Mouse (Mus musculus): ENCODE measurements around the gene Retreg1.

Retreg1 gene

DNA sequence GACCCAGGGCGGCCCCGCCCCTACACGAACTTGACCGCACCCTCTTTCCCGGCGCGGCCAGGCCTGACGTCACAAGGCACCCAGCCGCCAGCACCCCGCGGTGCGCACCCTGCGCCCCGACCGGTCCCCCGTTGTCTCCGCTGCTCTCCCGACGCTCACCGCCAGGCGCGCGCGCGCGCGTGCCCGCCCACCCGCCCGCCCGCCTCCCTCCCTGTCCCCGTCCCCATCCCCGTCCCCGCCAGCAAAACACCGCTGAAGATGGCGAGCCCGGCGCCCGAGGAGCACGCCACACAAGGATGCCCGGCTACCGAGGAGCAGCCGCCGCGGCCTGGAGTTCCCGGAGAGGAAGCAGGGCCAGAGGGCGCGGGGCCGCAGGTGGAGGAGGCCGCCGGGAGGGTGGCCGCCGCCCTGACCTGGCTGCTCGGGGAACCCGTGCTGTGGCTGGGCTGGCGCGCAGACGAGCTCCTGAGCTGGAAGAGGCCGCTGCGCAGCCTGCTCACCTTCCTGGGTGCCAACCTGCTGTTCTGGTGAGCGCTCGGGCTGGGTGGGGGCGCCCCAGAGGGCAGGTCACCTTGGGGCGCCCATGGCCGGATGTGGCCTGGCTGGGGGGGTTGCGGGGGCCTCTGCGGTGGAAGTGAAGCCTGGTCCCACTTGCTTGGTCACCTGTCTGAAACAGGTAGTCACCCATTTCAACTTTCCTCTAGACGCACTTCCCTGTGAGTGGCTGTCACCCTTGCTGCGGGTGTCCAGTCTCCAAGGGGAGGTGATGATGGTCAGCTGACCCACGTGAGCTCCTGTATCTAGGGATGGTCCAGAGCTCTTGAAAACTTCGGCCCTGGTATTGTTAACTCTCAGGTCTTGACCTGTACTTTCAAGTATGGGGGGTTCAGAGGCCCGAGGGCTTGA lies at the start of gene Retreg1:
Gene Retreg1 (plus strand): TSS at position 95 of the 906 bp plus-strand sequence.
- under 1% methylated on average over 72 of the region's 72 CpGs for WGBS

DNA sequence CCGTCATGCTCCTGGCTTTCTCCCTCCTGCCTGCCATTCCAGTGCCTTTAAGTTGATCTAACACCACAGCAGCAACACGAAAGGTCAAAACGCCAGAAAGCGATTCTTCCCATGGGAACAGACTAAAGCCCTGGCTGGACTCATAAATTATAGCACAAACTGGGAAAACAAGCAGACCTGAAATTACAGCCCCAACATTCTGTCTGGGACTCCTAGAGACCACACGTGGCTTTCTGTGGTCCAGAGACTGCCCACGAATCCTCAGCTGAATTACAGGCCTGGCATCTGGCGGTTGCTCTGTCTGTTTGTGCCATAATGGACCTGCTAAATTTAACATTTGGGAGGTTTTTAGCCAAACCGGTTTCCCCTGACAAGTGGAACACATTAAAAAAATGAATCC lies 48.9 kb upstream of the Retreg1 start:
- WGBS = 60% methylated on average over 8 of the region's 8 CpGs

DNA sequence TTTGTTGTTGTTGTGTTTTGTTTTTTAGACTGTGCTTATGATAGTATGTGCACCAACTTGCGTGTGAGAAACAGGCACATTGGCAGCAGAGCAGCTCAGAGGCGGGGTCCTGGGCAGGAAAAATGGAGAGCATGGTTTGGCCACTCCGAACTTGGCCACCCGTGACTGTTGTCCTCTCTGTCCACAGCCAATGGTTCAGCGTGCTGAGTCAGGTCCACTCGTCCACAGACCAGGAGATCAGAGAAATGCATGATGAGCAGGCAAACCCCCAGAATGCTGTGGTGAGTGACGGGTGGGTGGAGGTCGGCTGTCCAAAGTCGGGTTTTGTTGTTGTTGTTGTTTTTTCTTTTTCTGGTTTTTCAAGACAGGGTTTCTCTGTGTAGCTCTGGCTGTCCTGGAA lies 47.5 kb upstream of the Retreg1 start:
- 89% methylated on average over 9 of the region's 9 CpGs for WGBS

DNA sequence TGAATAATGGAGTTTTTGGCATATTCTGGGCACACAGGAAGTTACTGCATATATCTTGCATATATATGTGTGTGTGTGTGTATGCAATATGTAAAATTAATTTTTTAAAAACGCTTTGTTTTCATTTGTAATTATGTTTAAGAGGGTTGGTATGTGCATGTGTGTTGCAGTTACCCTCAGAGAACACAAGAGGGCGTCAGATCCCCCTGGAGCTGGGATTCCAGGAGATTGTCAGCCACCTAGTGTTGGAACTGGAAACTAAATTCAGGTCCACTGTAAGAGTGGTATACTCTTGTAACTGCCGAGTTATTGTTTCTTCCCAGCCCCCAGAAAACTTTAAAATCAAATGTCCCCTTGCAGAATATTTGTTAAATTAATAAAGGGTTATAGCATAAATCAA lies 46.6 kb upstream of the Retreg1 start:
- WGBS = 50% methylated on average over 3 of the region's 3 CpGs

DNA sequence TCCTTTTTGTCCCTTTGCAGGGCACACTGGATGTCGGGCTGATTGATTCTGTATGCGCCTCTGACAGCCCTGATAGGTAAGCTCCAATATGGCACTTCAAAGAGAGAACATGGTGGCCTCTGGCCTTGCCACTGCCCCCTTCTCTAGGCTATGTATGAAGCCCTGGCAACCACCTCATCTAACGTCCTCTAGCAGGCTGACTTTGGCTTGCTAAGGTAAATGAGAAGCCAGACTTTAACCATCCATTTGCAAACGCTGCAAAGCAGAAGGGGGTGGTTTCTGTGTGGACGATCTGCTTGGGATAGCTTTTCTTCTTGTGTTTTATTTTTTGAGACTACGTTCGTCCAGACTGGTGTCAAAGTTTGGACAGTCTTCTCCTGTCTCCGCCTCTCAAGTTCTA lies 45.8 kb upstream of the Retreg1 start:
- WGBS = 86% methylated on average over 8 of the region's 8 CpGs

DNA sequence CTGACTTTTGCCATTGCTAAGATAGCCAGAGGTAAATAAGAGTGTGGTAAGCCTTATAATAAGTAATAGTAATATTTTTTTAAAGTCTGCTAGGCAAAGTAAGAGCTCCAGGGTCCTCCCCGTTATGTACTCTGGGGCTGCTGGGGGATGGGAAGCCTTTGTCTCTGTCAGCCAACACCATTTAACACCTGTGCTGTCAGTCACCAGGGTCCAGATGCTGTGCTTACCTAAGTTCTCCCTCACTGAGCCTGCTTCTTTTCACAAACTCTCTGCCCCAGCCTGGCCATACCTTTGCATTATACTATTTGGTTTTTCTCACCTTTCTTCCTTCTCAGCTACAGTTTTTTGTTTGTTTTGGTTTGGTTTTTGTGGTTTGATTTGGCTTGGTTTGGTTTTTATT lies 45.1 kb upstream of the Retreg1 start:
- 90% methylated on average over 1 of the region's 1 CpGs for WGBS

DNA sequence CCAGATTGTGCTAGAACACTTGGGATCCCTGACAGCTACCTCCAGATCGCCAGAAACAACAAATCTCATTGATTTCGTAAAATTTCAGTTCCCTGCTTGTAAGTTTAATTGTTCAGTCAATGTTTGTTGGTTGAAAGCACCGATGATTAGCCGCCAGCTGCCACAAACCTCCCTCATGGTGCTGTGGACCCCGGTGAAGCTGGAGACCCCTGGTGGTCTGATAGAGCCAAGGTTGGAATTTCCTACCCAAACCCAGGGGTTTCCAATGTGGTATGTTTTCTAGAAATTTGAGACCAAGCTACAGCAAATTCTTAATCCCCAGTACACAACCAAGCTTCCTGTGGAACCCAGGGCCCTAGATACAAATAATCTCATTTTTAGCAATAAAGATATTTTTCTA lies 41.3 kb upstream of the Retreg1 start:
- 52% methylated on average over 5 of the region's 5 CpGs for WGBS

DNA sequence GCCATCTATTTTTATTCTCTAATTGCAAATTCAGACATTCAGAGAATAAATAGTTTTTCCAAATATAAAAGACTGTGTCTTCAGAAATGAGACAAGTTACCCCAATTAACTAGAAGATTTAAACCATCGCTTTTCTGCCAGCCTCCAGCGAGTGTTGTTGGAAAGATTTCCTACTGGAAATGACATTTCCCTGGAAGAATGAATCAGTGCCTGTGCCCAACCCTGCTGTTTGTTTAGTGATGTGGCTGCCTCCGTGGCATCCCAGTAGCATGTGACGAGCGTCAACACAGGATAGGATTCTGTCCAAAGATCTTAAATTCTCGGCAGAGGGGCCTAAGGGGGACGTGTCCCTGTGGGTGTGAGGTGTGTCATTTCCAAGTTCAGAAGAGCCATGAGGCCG lies 40.8 kb upstream of the Retreg1 start:
- 35% methylated on average over 8 of the region's 8 CpGs for WGBS

DNA sequence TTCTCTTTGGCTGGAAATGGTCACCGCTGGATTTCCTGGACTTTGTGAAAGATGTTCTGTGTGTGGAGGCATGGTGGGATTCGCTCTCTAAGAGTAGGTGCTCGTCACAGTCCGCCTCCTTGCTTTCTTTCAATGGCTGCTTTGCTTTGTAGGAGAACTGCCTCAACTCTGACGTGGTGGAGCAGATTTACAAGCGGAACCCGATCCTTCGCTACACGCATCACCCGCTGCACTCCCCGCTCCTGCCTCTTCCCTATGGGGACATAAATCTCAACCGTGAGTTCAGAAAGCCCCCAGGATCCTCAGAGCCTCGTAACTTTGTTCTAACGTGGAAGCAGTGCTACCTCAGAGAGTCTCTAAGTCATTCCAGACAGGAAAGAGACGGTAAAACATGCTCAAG lies 39.9 kb upstream of the Retreg1 start:
- WGBS = 93% methylated on average over 15 of the region's 15 CpGs

DNA sequence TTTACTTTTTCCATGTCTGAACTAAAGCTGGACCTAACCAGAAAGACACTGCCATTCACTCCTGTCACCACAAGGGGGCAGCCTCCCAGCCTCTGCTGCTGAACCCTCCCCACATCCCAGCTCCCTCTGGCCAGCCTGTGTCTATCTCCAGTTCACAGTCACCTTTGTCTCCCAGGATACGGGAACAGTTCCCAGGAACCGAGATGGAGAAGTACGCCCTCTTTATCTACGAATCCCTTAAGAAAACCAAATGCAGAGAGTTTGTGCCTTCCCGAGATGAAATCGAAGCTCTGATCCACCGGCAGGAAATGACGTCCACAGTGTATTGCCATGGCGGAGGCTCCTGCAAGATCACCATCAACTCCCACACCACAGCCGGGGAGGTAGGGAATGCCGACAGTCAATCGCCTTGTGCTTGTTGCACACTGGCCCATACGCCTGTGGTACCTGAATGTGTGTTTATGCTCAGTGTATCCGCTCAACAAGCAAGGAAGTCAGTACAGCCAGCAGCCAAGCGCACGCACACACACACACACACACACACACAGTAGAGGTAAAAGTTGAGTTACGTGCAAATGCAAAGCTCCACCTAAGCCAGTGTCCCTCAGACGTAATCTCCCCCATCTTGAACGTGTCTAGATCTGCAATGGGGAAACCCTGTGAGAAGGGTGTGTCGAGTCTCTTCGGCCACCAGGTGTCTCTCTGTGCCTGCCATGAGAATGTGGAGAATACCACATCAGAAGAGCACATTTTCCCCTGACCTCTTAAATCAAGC lies 37.5 kb upstream of the Retreg1 start:
- WGBS = 63% methylated on average over 21 of the region's 21 CpGs

DNA sequence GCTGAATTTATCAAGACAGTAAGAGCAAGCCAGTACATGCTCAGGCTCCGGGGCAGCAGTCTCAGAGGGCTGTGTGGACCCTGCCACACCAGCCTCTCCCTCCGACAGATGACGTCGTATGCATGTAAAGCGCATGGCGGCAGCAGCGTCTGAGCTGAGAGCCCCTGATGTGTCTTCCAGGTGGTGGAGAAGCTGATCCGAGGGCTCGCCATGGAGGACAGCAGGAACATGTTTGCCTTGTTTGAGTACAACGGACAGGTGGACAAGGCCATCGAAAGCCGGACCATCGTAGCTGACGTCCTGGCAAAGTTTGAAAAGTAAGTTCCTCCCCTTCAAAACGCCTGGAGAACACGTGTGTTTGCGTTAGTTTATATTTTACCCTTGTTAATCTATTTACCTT lies 36.6 kb upstream of the Retreg1 start:
- WGBS = 94% methylated on average over 17 of the region's 17 CpGs

DNA sequence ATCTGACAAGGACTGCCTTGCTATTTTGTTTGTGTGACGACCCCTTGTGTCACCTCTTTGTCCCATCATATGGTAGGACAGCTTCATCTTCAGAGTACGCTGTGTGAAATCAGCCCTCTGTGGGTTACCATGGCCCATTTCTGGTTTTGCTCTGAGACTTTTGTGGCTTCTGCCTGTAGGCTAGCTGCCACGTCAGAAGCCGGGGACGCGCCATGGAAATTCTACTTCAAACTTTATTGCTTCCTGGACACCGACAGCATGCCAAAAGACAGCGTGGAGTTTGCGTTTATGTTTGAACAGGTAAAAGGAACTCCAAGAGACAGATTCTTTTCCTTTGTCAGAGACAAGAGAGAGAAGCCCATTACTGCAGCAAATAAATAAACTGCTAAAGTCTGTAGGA lies 36.1 kb upstream of the Retreg1 start:
- 93% methylated on average over 9 of the region's 9 CpGs for WGBS

DNA sequence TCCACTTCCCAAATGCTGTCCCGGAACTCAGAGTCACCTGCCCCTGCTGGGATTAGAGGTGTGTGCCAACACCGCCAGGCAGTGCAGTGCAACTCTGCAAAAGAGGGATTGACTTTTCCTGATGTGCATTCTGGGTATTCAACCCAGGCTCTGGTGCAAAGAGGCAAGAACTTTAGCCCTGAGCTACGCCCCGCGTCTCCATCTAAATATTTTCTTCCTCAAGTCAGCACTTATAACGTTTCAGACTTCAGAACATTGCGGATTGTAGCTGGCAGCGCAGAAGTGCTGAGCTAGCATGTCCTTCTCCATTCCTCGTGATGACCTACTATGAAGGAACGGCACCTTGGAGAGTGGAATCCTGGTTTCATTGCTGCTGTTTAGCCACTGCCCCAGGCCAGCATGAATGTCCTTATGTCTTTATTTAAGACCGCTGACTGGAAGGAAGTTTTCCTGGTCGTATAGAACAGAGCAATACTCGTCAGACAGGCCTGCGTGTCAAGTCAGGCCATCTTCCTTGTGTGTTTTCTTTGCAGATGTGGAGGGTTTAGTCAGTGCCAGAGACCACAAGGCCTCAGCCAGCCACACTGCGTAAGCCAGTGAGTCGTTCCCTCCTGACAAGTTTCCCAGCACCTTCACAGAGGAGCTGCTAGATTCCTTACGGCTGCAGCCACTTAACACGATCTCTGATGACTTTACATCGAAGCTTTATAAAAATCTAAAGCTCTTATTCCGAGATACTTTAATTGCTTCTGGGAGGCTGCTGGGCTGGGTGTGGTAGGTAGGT lies 34.1 kb upstream of the Retreg1 start:
- WGBS = 88% methylated on average over 20 of the region's 20 CpGs

DNA sequence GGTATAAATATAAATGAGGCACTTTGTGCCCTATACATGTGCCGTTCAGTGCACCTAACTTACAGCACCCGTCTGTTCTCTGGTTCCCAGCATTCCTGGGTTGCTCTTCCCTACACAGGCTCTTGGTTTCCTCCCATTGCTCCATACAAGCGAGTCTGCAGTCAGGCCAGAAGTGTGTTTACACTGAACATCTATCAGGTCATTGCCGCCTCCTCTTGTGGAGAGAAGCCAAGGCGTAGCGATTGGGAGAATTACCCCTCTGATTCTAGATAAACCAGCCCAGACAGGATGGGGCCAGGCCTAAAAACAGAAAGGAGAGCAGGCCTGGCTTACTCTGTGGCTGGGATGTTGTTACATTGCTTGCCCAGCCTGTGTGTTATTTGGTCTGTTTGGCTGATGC lies 33.3 kb upstream of the Retreg1 start:
- WGBS = 89% methylated on average over 6 of the region's 6 CpGs

DNA sequence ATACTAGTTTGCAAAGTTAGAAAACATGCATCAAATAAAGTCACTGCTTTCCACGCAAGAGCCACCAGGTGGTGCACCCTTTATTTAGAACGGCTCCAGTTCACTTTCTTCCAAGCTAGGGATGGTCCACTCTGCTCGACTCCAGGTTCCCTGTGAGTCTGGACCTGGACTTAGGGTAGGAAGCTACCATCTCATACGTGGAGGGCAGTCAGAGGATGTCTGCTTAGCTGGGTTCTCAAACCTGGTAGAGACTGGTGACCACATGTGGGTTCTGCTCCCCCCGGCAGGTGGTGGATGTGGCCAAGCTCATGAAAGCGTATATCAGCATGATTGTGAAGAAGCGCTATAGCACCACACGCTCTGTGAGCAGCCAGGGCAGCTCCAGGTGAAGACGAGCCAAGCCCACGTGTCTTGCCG lies 31.1 kb upstream of the Retreg1 start:
- 81% methylated on average over 11 of the region's 11 CpGs for WGBS

DNA sequence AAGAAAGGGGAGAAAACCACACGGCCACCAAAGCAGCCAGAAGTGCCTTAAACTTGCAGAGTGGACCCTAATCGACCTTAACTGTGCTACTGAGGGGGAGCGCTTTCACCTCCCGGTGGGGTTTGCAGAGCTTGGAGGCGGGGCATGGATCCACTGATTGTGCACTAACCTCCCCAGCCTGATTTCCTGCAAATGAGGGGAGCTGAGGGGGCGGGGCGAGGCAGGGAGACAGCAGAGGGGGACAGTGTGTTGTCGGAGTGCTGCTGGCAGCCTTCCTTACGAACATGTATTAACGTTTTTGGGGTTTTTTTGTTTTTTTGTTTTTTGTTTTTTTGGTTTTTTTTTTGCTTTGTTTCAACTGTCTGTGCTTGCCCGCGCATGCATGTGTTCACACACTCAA lies 30.5 kb upstream of the Retreg1 start:
- WGBS = 71% methylated on average over 12 of the region's 12 CpGs

DNA sequence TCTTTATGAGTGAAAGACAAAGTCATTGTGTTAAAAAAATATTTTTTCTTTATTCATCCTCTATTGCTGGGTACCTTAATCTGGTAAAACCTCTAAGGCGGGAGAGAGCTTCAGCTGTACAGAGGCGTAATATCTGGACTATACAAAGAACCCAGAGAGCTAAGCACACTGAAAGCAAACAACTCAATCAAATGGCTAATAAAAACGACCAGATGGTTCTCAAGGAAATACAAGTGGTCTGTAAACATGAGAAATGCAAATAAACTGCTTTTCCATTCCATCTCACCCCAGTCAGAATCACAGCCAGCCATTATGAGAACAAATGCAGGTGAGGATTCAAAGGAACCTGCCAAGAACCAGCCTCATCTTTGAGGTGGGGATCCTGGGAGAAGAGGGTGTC lies 28.4 kb upstream of the Retreg1 start:
- 84% methylated on average over 3 of the region's 3 CpGs for WGBS

DNA sequence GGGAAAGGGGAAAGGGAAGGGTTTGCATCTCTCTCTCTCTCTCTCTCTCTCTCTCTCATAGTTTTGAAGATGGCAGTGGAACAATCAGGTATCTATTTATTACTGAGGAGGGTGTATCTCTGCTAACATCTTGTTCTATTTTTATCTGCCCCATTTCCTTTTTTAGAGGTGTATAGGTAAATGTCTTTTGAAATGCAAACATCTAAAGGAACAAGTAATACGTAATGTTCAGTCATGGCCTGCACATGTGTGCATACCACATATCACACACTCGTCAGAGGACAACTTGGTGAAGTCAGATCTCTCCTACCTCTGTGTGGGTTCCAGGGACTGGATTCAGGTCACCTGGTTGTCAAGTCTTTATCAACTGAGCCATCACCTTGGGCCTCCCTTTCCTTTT lies 25.8 kb upstream of the Retreg1 start:
- 98% methylated on average over 2 of the region's 2 CpGs for WGBS

DNA sequence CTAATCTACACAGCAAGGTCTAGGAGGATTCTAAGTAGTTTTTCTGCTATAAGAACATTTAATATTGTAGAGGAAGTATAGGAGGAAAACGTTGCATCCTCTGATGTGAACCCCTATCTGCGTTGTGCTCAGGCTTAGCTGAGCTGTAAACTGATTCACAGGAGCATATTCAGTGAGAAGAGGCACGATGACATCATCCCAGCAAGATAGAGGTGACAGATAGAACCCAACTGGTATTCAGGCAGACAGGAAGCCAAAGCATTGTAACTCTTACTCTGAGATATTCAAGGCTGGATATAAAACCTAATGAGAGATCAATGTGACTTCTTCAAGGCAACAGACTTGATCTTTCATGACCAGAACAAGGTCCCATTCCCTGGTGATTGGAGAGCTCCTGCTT lies 20.3 kb upstream of the Retreg1 start:
- 63% methylated on average over 3 of the region's 3 CpGs for WGBS

DNA sequence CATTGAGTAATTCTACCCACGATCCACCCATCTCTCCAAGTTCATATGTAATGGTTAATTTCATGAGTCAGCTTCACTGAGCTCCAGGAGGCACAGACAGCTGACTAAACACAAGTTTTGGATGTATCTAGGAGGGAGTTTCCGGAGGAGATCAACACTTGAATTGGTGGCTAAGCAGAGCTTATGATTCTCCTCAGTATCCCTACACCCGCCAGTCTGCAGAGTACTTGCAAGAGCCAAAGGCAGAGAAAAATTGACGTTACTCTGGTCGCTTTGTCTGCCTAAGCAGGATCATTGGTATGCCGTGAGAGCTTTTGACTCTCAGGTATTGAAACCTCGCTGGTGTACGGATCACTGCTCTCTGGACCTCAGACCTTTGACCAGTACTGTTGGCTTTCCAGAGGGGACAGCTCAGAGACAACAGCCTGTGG lies 16.4 kb upstream of the Retreg1 start:
- WGBS = 65% methylated on average over 8 of the region's 8 CpGs

DNA sequence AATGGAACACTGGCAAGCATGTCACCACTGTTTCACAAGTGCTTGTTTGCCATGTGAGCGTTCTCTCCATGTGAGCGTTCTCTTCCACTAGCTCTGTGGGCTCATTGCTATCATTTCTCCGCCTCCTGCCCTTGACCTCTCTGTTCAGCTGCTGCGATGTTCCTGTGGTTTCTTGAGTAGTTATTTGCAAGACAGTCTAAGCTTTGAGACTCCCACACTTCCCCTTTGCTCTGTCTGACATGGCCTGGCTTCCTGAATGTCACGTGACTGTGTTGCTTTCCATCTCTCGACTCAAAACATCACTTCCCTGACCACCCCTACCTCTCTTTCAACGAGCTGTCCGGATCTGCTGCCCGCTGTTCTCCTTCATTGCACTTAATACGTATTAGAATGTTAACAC lies 14.5 kb upstream of the Retreg1 start:
- WGBS = 79% methylated on average over 10 of the region's 10 CpGs

DNA sequence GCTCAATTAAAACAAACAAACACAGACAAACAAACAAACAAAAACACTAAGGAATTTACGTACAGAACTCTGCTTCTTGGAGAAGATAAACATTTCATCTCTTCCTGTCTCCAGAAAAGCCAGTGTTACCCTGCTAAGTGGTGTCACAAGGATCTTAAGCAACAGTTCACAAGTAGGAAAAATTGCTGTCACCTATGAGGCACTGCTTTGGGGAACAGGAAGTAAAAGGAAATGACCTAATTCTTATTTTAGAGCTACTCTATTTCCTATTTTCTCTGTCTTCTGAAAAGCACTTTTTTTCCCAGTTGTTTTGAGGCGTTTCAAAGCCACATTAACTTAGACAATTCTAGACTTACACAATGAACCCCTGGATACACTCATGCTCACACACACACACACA lies 12.6 kb upstream of the Retreg1 start:
- 51% methylated on average over 2 of the region's 2 CpGs for WGBS
